Mouse (Mus musculus) lung, adult 2 months (tissue): ENCODE measurements around the gene Dio3. TPM values are rescaled to one million over a fixed set of nuclear protein-coding genes. Genes with fewer than 3 reads are reported as not detected.

Source experiments
- DNase-seq: peaks from one replicate; pipeline ENCODE4 v3.0.0; 2022
- H3K4me1 ChIP-seq: fragments of 200-500 bp; 2 replicates; pipeline ENCODE4 v1.6.1; 2011; ENCODE audit warnings: low read length; ENCODE audit not compliant: control insufficient read depth, insufficient read depth
- H3K4me3 ChIP-seq: fragments of 200-500 bp; replicated peaks from 2 replicates; pipeline ENCODE3; 2011; ENCODE audit warnings: low read depth, mild to moderate bottlenecking, control low read depth, low read length; ENCODE audit errors: extremely low read depth
- CTCF ChIP-seq: fragments of 200-500 bp; IDR thresholded peaks from 2 replicates; pipeline ENCODE4 v1.5.1; 2011; ENCODE audit warnings: mild to moderate bottlenecking, low read length, control low read depth; ENCODE audit not compliant: insufficient read depth
- POLR2A ChIP-seq: fragments of 200-500 bp; IDR thresholded peaks from 2 replicates; pipeline ENCODE4 v1.6.1; 2011; ENCODE audit warnings: low read depth, mild to moderate bottlenecking, control low read depth, low read length, borderline replicate concordance; ENCODE audit errors: extremely low read depth
- WGBS: fragments of 180-500 bp; shearing (Covaris S2); methylation state at CpG from one replicate; pipeline ENCODE4 v1.1.7; 2018; 5-methylcytosine and 5-hydroxymethylcytosine counted together
- polyA plus RNA-seq: library from polyadenylated mRNA; depleted of rRNA; stranded (reverse); fragments of >200 nt; gene quantifications from 2 replicates; pipeline ENCODE4 v1.2.3, GENCODE M21; 2012; rRNA removed

The Dio3 gene
- polyA plus RNA-seq = 0.22 and 0.25 TPM in 2 replicates

DNA sequence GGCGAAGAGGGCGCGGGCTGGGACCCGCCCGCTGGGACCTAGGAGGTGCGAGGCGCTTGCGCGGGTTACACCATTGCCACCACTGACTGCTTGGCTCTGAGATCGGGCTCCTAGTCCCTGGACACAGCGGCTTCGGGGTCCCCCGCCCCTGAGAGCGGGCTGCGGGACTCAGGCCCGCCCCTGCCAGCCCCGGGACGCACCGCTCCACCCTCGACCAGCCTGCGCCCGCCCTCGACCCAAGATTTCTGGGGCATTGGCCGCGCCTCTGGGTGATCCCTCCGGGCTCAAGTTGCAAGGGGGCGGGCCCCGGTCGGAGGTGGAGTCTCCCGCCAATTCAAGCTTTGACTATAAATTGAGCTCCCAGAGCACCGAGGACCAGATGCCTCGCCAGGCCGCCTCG, at the start of gene Dio3:
Gene Dio3 (plus strand): TSS at position 216 of the 400 bp plus-strand sequence.
- H3K4me1 ChIP-seq = no peaks in the 10 kb centered on the region
- 2% methylated on average over 32 of the region's 34 CpGs for WGBS
- TF ChIP-seq POLR2A (no peak), CTCF (no peak)
- H3K4me3 ChIP-seq = no peak within 1 kb of the TSS
- peak; percentile 58 for DNase-seq

DNA sequence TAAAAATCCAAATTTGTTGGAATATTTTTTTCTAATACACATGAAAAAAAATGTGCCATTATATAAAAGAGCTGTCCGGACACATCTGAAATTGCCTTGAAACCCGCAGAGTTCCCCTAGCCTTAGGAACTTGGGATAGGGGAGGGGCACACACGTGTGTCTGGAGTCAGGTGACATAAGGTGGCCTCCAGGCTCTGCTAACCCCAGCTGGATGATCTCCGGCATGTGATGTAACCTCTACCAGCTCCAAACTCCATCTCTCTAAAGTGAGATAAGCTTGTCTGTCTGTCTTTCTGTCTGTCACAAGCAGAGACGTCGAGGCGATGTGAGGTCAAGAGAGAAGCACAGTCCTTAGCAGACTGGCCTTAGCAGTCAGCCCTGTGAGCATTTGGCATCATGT, 48.6 kb upstream of the Dio3 start:
- H3K4me3 ChIP-seq = no peak overlapping the region
- H3K4me1 ChIP-seq = no peaks in the 10 kb centered on the region
- no peak for DNase-seq
- 68% methylated on average over 7 of the region's 7 CpGs for WGBS
- TF ChIP-seq CTCF = no peak
- TF ChIP-seq POLR2A = no peak

DNA sequence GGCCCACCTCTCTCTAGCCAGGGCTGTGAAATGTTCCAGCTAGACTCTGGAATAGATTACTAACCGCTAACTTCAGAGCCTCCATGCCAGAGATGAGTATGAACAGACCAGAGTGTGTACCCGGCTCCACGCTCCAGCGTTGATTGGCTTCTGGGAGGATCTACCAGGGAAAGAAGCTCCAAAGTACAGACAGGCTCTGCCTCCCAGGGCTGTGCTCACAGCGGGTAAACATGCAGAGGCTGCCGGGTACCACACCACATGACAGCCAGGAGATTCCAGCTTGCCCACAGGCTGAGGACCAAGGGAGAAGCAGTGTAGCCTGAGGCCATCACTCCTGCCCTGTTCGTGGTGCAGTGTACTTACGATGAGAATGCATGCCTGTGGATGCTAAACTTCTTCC, 48.1 kb upstream of the Dio3 start:
- no peak for TF ChIP-seq CTCF
- TF ChIP-seq POLR2A = no peak
- WGBS = 75% methylated on average over 8 of the region's 8 CpGs
- DNase-seq = no peak
- no peaks in the 10 kb centered on the region for H3K4me1 ChIP-seq
- H3K4me3 ChIP-seq = no peak overlapping the region

- no peak for DNase-seq
- 73% methylated on average over 13 of the region's 13 CpGs for WGBS
- H3K4me1 ChIP-seq = no peaks in the 10 kb centered on the region
- TF ChIP-seq POLR2A (no peak), CTCF (no peak)
- no peak overlapping the region for H3K4me3 ChIP-seq
Measured at GRCm38 (mm10) chr12:110231709-110232600, 46.9 kb upstream of the Dio3 start.

- TF ChIP-seq POLR2A = no peak
- TF ChIP-seq CTCF = no peak
- DNase-seq = no peak
- Histone ChIP-seq H3K4me1 (no peaks in the 10 kb centered on the region), H3K4me3 (no peak overlapping the region)
- 93% methylated on average over 4 of the region's 4 CpGs for WGBS
Measured at GRCm38 (mm10) chr12:110235908-110236307, 43.0 kb upstream of the Dio3 start.

DNA sequence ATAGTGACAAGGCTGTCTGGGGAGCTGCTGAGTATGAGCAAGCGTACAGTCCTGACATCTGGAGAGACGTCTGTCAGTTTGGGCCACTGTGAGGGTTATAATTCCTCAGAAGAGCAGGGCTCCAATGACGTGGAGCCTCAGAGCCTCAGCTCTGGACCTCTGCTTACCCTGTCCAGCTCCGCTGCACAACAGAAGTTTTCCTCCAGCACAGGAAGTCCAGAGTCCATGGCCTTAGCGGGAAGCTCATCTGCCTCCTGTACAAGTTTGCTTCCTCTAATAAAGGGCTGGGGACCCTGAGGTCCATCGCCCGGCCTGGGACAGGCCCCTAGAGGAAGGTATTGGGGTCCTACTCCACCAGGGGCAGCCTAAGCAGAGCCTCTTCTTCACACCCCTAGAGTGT, 41.8 kb upstream of the Dio3 start:
- TF ChIP-seq CTCF (no peak), POLR2A (no peak)
- WGBS = 80% methylated on average over 7 of the region's 7 CpGs

DNA sequence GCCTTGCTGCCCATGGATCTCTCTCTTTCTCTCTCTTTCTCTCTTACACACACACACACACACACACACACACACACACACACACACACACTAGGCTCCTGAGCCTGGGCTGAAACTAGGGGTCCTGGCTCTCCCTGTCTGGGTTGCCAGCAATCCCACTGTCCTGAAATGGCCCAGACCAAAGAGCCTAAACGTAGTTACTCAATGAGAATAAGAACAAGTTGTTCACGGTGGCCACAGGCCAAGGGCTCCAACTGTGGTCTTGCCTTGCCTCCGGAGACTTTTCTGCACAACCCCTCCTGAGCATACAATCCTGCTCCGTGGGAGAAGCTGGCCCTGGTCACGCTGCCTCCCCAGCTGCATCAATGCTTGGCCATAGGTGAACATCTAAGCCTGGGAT, 39.5 kb upstream of the Dio3 start:
- H3K4me3 ChIP-seq = no peak overlapping the region
- DNase-seq = no peak
- TF ChIP-seq CTCF (no peak), POLR2A (no peak)
- no peaks in the 10 kb centered on the region for H3K4me1 ChIP-seq
- WGBS = 80% methylated on average over 5 of the region's 5 CpGs

More for the DNA sequence above, 41.8 kb upstream of the Dio3 start:
- Histone ChIP-seq H3K4me3 (no peak overlapping the region), H3K4me1 (no peaks in the 10 kb centered on the region)
- no peak for DNase-seq

DNA sequence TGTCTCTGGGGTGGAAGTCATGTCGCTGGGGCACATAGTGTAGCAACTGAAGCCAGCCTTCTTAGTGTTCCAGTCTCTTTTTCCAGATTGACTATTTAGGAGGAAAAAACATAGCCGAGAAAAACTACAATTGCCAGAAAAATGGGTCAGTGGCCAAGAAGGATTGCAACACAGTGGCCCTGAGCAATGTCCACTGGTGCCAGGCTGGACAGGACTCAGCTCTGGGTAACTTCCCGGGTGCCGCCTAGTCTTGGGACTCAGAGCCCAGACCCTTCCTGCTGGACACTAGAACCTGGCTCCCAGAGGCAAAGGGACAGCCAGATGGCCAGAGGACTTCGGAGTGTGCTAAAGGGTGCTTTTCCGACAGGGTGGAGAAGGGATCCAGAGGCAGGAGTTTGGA, 34.3 kb upstream of the Dio3 start:
- no peak overlapping the region for H3K4me3 ChIP-seq
- DNase-seq = no peak
- 68% methylated on average over 6 of the region's 6 CpGs for WGBS
- TF ChIP-seq CTCF = no peak
- TF ChIP-seq POLR2A = no peak
- no peaks in the 10 kb centered on the region for H3K4me1 ChIP-seq

GRCm38 (mm10) chr12:110245461-110245860, 33.4 kb upstream of the Dio3 start:
- no peaks in the 10 kb centered on the region for H3K4me1 ChIP-seq
- WGBS = 92% methylated on average over 4 of the region's 4 CpGs
- TF ChIP-seq CTCF (no peak), POLR2A (no peak)

DNA sequence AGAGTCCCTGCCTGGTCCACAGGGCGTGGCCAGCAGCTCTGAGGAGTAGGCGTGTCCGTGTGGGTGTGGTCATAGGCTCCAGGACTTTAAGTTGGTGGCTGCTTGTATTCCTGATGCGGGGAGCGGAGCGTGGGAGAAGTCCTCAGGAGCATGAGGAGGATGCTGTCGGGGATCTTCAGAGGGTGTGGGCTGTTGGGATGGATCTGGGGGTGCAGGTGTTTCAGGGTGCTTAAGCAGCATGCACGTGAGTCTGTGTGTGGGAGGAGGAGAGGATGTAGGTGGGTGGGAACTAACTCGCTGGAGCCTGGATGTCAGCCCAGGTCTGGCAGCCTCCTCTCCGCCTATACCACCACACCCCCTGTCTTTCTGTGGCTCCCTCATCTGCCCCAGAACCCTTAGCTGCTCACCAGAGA, 26.7 kb upstream of the Dio3 start:
- Histone ChIP-seq H3K4me1 (no peaks in the 10 kb centered on the region), H3K4me3 (no peak overlapping the region)
- no peak for DNase-seq
- TF ChIP-seq CTCF (no peak), POLR2A (no peak)
- 27% methylated on average over 10 of the region's 10 CpGs for WGBS

More at GRCm38 (mm10) chr12:110245461-110245860, 33.4 kb upstream of the Dio3 start:
- no peak overlapping the region for H3K4me3 ChIP-seq
- no peak for DNase-seq
